Mouse (Mus musculus): ENCODE measurements around the gene Nfkbiz. TPM values are rescaled to one million over a fixed set of nuclear protein-coding genes. Genes with fewer than 3 reads are reported as not detected.

Gene Nfkbiz
- polyA plus RNA-seq, 1 experiment from 2014 or later: 1.8 TPM

- Histone ChIP-seq H3K9me3 (ENCODE audit: control insufficient read depth, low read length) (no peaks in the 10 kb centered on the region), H3K36me3 (ENCODE audit: control insufficient read depth, insufficient read depth, low read length) (peaks cover 40% of the 10 kb centered on the region), H3K4me3 (ENCODE audit: low read length) (no peak overlapping the region), H3K27ac (ENCODE audit: low read depth, low read length) (no peak overlapping the region), H3K9ac (ENCODE audit: low read depth, low read length) (no peak overlapping the region), H3K27me3 (replicated peaks; ENCODE audit: control insufficient read depth, insufficient read depth, low read length) (no peaks in the 10 kb centered on the region), H3K4me2 (ENCODE audit: low read length) (no peak overlapping the region), H3K4me1 (ENCODE audit: control insufficient read depth, insufficient read depth, low read depth, low read length) (peaks cover 4% of the 10 kb centered on the region)
- 94% methylated on average over 6 of the region's 6 CpGs for WGBS
- ATAC-seq: no peak
Measured at GRCm38 (mm10) chr16:55814686-55815085, 24.0 kb downstream of the Nfkbiz start.

- peaks cover 40% of the 10 kb centered on the region for H3K36me3 ChIP-seq (ENCODE audit: control insufficient read depth, insufficient read depth, low read length)
- no peak overlapping the region for H3K27ac ChIP-seq (ENCODE audit: low read depth, low read length)
- H3K9ac ChIP-seq (ENCODE audit: low read depth, low read length): no peak overlapping the region
- WGBS: 84% methylated on average over 15 of the region's 15 CpGs
- H3K27me3 ChIP-seq (replicated peaks; ENCODE audit: control insufficient read depth, insufficient read depth, low read length): no peaks in the 10 kb centered on the region
- H3K9me3 ChIP-seq (ENCODE audit: control insufficient read depth, low read length): no peaks in the 10 kb centered on the region
- no peak overlapping the region for H3K4me3 ChIP-seq (ENCODE audit: low read length)
- H3K4me2 ChIP-seq (ENCODE audit: low read length): no peak overlapping the region
- no peak for ATAC-seq
- no peaks in the 10 kb centered on the region for H3K4me1 ChIP-seq (ENCODE audit: control insufficient read depth, insufficient read depth, low read depth, low read length)
Measured at GRCm38 (mm10) chr16:55813916-55814315, 24.8 kb downstream of the Nfkbiz start.

- no peaks in the 10 kb centered on the region for H3K9me3 ChIP-seq (ENCODE audit: control insufficient read depth, low read length)
Measured at GRCm38 (mm10) chr16:55811792-55812191, 26.9 kb downstream of the Nfkbiz start.

GRCm38 (mm10) chr16:55809779-55810514 lies 28.8 kb downstream of the Nfkbiz start:
- Histone ChIP-seq H3K36me3 (ENCODE audit: control insufficient read depth, insufficient read depth, low read length) (peaks cover 18% of the 10 kb centered on the region), H3K4me2 (ENCODE audit: low read length) (no peak overlapping the region), H3K27ac (ENCODE audit: low read depth, low read length) (no peak overlapping the region), H3K4me3 (ENCODE audit: low read length) (no peak overlapping the region), H3K9me3 (ENCODE audit: control insufficient read depth, low read length) (no peaks in the 10 kb centered on the region), H3K9ac (ENCODE audit: low read depth, low read length) (no peak overlapping the region), H3K27me3 (replicated peaks; ENCODE audit: control insufficient read depth, insufficient read depth, low read length) (no peaks in the 10 kb centered on the region), H3K4me1 (ENCODE audit: control insufficient read depth, insufficient read depth, low read depth, low read length) (no peaks in the 10 kb centered on the region)
- 96% methylated on average over 9 of the region's 9 CpGs for WGBS
- no peak for ATAC-seq

More at GRCm38 (mm10) chr16:55811792-55812191, 26.9 kb downstream of the Nfkbiz start:
- 93% methylated on average over 6 of the region's 6 CpGs for WGBS
- H3K27ac ChIP-seq (ENCODE audit: low read depth, low read length): no peak overlapping the region
- peaks cover 33% of the 10 kb centered on the region for H3K36me3 ChIP-seq (ENCODE audit: control insufficient read depth, insufficient read depth, low read length)
- H3K4me3 ChIP-seq (ENCODE audit: low read length): no peak overlapping the region
- H3K27me3 ChIP-seq (replicated peaks; ENCODE audit: control insufficient read depth, insufficient read depth, low read length): no peaks in the 10 kb centered on the region
- H3K4me2 ChIP-seq (ENCODE audit: low read length): no peak overlapping the region
- H3K4me1 ChIP-seq (ENCODE audit: control insufficient read depth, insufficient read depth, low read depth, low read length): no peaks in the 10 kb centered on the region
- H3K9ac ChIP-seq (ENCODE audit: low read depth, low read length): no peak overlapping the region
- no peak for ATAC-seq

- no peak for ATAC-seq
- 94% methylated on average over 6 of the region's 6 CpGs for WGBS
- Histone ChIP-seq H3K4me3 (ENCODE audit: low read length) (no peak overlapping the region), H3K27me3 (replicated peaks; ENCODE audit: control insufficient read depth, insufficient read depth, low read length) (no peaks in the 10 kb centered on the region), H3K36me3 (ENCODE audit: control insufficient read depth, insufficient read depth, low read length) (peaks cover 12% of the 10 kb centered on the region), H3K27ac (ENCODE audit: low read depth, low read length) (no peak overlapping the region), H3K9ac (ENCODE audit: low read depth, low read length) (no peak overlapping the region), H3K4me1 (ENCODE audit: control insufficient read depth, insufficient read depth, low read depth, low read length) (no peaks in the 10 kb centered on the region), H3K4me2 (ENCODE audit: low read length) (no peak overlapping the region), H3K9me3 (ENCODE audit: control insufficient read depth, low read length) (no peaks in the 10 kb centered on the region)
Measured at GRCm38 (mm10) chr16:55809345-55809744, 29.4 kb downstream of the Nfkbiz start.

GRCm38 (mm10) chr16:55807505-55807932 lies 31.2 kb downstream of the Nfkbiz start:
- Histone ChIP-seq H3K9ac (ENCODE audit: low read depth, low read length) (no peak overlapping the region), H3K36me3 (ENCODE audit: control insufficient read depth, insufficient read depth, low read length) (peaks cover 1% of the 10 kb centered on the region; the same call in 1 of the 2 replicates), H3K27me3 (replicated peaks; ENCODE audit: control insufficient read depth, insufficient read depth, low read length) (no peaks in the 10 kb centered on the region), H3K9me3 (ENCODE audit: control insufficient read depth, low read length) (no peaks in the 10 kb centered on the region), H3K4me2 (ENCODE audit: low read length) (no peak overlapping the region), H3K4me1 (ENCODE audit: control insufficient read depth, insufficient read depth, low read depth, low read length) (no peaks in the 10 kb centered on the region), H3K4me3 (ENCODE audit: low read length) (no peak overlapping the region), H3K27ac (ENCODE audit: low read depth, low read length) (no peak overlapping the region)
- ATAC-seq: no peak
- 73% methylated on average over 6 of the region's 6 CpGs for WGBS

- 85% methylated on average over 1 of the region's 1 CpGs for WGBS
- Histone ChIP-seq H3K27me3 (replicated peaks; ENCODE audit: control insufficient read depth, insufficient read depth, low read length) (no peaks in the 10 kb centered on the region), H3K4me1 (ENCODE audit: control insufficient read depth, insufficient read depth, low read depth, low read length) (no peaks in the 10 kb centered on the region), H3K4me3 (ENCODE audit: low read length) (no peak overlapping the region), H3K9me3 (ENCODE audit: control insufficient read depth, low read length) (no peaks in the 10 kb centered on the region), H3K4me2 (ENCODE audit: low read length) (no peak overlapping the region), H3K9ac (ENCODE audit: low read depth, low read length) (no peak overlapping the region), H3K36me3 (ENCODE audit: control insufficient read depth, insufficient read depth, low read length) (no peaks in the 10 kb centered on the region), H3K27ac (ENCODE audit: low read depth, low read length) (no peak overlapping the region)
- no peak for ATAC-seq
Measured at GRCm38 (mm10) chr16:55804799-55805198, 33.9 kb downstream of the Nfkbiz start.

GRCm38 (mm10) chr16:55801629-55802028 lies 37.1 kb downstream of the Nfkbiz start:
- H3K9ac ChIP-seq (ENCODE audit: low read depth, low read length): no peak overlapping the region
- H3K4me2 ChIP-seq (ENCODE audit: low read length): no peak overlapping the region
- no peaks in the 10 kb centered on the region for H3K4me1 ChIP-seq (ENCODE audit: control insufficient read depth, insufficient read depth, low read depth, low read length)
- WGBS: 94% methylated on average over 1 of the region's 1 CpGs
- no peak for ATAC-seq
- H3K27ac ChIP-seq (ENCODE audit: low read depth, low read length): no peak overlapping the region
- no peaks in the 10 kb centered on the region for H3K36me3 ChIP-seq (ENCODE audit: control insufficient read depth, insufficient read depth, low read length)
- no peaks in the 10 kb centered on the region for H3K27me3 ChIP-seq (replicated peaks; ENCODE audit: control insufficient read depth, insufficient read depth, low read length)
- H3K9me3 ChIP-seq (ENCODE audit: control insufficient read depth, low read length): no peaks in the 10 kb centered on the region
- H3K4me3 ChIP-seq (ENCODE audit: low read length): no peak overlapping the region

- Histone ChIP-seq H3K4me1 (ENCODE audit: control insufficient read depth, insufficient read depth, low read depth, low read length) (no peaks in the 10 kb centered on the region), H3K27me3 (replicated peaks; ENCODE audit: control insufficient read depth, insufficient read depth, low read length) (no peaks in the 10 kb centered on the region), H3K27ac (ENCODE audit: low read depth, low read length) (no peak overlapping the region), H3K9me3 (ENCODE audit: control insufficient read depth, low read length) (no peaks in the 10 kb centered on the region), H3K4me3 (ENCODE audit: low read length) (no peak overlapping the region), H3K4me2 (ENCODE audit: low read length) (no peak overlapping the region), H3K36me3 (ENCODE audit: control insufficient read depth, insufficient read depth, low read length) (no peaks in the 10 kb centered on the region), H3K9ac (ENCODE audit: low read depth, low read length) (no peak overlapping the region)
- no peak for ATAC-seq
- 82% methylated on average over 7 of the region's 7 CpGs for WGBS
Measured at GRCm38 (mm10) chr16:55798845-55799244, 39.9 kb downstream of the Nfkbiz start.

Measured in hindbrain, embryonic 16.5 days (tissue).